Mouse (Mus musculus) common myeloid progenitor, adult 5-6 weeks (primary cell): ENCODE data around the gene Prss16. TPM values are rescaled to one million over a fixed set of nuclear protein-coding genes. Genes with fewer than 3 reads are reported as not detected.

Experiments
- ATAC-seq: replicated peaks from 2 replicates; pipeline ENCODE4 v1.8.0; 2016; ENCODE audit warnings: low read depth, mild to moderate bottlenecking, moderate TSS enrichment, inconsistent platforms; ENCODE audit not compliant: poor library complexity, severe bottlenecking
- total RNA-seq: library from RNA; stranded (forward); fragments of 200-1000, 187-1606 nt; gene quantifications from 2 replicates; pipeline ENCODE4 v1.2.3, GENCODE M21; 2017

Prss16 gene
- total RNA-seq, 1 experiment from 2014 or later: 5.5 TPM

DNA sequence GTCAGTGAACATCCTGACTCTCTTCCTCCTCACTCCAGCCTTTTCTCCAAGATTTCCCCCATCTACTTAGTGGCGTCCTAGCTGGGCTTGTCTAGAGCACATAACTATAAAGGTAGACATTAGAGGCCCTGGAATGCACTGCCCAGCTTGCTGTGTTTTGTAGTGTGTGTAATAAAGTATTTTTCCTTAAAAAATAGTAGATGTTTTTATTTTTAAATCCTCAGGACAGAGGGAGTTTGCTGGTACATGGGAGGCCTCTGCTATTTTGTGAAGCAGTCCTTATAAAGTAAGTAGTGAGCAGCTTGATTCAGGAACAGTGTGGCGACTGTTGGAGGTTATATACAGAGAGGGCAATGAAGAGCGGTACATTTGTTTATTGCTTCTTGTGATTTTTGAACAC is 835 bp downstream of the Prss16 start:
- no peak for ATAC-seq

DNA sequence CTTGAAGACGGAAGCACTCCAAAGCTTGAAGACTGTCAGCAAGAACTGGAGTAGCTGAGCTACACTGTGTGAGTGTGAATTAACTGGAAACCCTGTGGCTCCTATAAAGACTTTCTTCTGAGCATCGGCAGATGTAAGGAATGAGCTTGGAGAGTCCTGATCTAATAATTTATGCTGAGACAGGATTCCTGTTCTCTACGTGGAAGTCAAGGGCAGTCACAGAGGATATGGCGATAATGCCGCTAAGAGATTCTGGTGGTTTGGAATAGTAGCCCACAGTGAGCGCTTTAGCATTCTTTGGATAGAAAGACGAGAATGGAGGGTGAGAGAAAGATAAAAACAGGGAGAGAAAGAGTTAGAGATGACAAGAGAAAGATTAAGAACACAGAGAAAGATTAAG is 1.7 kb downstream of the Prss16 start:
- ATAC-seq: no peak

DNA sequence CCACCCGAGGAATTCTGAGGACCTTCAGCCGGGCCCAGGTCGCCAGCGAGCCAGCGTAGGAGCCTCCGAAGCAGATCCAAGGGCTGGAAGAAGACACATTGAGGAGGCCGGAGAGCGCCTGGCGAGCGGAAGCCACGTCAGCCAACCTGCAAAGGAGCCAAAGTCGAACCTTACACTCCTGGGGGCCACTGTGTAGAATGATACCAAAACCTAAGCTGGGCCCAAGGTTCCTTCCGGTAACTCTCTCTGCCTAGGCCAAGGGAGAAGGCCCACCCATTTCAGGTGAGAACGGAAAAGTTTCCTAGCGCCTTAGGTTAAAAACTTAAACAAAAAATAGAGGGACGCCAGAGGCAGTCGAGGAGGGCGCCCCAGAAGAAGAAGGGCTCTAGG is 2.4 kb downstream of the Prss16 start:
- no peak for ATAC-seq

DNA sequence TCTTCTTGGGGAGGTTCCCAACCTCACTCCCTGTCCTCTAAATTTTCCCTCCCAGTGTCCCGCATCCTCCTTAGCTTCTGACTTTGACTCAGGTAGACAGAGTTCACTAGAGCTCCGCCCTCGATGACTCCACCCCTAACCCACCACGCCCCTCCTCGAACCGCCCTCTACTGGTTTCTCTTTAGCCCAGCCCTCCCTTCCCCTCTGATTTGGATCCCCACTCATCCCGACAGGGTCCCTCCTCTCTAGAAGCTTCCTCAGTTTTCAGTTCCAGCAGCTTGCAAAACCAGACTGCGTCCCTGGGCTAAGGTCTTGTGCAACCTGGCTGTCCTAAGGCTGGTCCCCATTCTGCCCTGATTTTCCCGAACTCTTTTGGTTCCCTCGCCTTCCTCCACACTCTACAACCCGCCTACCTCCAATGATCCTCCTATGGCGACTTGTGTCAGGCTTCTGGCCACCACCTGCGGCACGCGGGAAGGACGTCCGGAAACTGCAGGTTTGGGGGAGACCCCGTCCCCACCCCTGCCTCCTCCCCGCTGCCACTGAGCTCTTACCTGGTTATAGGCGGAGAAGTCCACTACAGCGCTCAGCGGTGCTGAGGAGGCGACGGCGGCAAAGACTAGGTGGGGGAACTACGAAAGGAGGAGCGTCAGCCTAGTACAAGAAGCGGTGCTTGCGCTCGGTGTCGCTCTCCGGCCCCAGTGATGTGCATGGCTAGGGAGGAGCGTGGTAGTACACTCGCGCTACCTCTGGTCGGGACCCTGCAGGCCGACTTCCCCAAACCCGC is 3.0 kb downstream of the Prss16 start:
- ATAC-seq: peak; percentile 30

DNA sequence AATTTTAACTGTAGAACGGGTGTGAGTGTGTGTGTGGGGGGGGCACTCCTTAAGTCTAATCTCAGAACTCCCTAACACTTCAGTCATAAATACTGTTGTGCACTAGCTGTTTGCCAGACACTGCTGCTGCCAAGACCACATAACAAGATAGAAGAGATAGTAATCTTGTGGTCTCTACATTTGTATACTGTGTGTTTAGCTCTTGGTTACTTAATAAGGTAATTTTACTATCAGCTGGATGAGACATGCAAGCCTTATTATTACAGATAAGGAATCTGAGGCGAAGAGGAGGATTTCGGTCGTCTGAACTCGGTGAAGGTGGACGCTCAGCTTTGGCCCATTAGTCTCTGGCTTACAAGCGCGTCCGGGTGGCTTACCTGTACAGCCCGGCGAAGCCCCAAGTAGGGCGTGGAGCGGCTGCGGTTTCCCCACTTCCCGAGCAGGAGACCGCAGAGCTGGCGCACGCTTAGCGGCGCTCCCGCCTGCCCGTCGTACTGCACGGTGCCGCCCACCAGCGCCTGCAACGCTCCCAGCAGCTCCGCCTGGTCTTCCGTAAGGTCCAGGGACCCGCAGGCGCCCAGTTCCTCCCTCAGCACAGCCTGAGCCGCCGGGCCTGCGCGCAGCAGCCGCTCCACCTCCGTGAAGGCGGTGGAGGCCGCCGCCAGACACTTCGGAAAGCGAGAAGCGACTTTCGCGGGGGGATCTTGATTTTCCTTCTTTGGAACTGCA is 3.8 kb downstream of the Prss16 start:
- ATAC-seq: peak; percentile 48

DNA sequence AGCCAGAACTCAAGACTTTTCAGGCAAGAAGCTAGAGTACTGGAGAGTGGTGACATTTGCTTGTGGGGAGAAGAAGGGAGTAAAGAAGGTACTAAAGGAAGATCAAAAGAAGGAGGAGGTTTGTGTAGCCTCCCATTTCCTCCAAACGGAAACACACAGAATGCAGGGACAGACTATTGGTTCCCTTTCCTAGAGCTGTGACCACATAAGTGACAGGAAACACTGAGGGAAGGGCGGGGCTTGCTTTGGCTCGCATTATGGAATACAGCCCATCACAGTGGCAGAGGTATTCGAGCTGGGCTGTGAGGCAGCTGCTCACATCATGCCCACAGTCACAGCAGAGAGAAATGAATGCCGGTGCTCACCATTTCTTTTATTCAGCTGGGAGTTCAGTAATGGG is 7.7 kb downstream of the Prss16 start:
- peak; percentile 71 for ATAC-seq

DNA sequence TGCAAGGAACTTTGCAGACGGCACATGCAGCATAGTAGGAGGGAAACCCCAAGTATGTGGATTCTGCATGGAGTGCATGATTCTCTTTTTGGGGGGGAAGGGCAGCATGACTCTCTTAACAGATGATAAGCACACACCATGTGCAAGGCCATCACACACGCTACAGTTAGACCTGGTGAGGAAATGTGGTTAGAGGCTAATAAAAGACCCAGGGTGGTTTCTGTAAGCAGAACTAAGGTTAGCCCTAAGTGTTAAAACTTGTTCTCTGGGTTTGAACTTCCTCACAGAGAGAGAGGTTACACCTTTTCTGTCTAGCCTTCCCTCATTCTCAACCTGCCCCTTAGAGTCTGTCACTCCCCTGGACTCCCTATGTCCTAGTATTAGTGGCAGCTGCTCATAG is 8.2 kb downstream of the Prss16 start:
- ATAC-seq: peak; percentile 49

DNA sequence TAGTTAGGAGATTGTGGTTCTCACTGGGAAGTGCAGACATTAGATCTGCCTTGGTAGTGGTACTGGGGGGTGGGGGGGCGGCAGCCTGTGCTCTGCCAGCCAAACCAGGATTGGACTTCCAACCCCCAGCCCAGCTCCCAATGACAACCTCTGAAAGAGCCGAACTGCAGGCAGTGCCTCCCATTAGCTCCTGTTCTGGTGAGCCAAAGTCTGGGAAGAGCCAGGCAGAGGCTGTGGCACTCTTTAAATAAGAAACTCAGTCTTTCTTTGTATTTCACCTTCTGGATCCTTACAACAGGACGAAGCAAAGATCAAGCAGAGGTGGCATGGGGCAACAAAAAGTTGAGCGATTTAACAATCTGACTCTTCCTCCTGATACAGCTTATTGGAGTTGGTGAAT is 10.4 kb downstream of the Prss16 start:
- no peak for ATAC-seq

DNA sequence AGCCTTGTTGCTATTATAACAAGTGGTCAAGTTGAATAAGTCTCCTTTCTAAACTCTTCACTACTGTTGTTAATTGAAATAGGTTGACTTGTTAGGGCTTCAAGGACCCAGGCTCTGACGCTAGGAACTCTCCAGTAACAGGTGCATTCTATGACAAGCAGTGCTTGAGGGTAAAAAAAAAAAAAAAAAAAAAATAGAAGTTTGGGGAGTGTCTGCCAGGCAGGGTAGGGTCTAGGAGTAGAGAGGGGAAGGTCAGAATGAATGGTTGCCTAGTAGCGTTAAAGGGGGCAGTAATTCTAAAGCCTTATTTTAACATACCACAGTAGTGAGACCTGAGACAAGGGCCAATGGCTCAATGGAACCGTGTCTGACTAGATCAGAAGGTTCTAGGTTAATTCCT is 11.1 kb downstream of the Prss16 start:
- ATAC-seq: no peak

DNA sequence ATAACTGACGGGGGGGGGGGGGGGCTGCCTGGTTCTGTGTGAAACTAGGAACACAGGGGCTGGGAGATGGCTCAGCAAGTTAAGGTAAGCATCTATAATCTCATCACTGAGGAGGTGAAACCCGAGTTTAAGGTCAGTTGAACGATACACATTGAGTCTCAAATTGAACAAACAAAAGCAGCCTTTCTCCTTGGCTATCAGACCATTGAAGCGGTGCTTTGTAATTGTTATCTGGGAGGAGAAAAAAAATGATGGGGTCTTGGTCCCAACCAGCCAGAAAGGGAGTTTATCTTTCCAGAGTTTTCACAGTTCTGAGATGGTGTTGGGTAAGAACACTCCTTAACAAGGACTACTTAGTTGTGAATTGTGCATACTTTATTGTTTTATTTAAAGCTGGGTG is 11.7 kb downstream of the Prss16 start:
- no peak for ATAC-seq

DNA sequence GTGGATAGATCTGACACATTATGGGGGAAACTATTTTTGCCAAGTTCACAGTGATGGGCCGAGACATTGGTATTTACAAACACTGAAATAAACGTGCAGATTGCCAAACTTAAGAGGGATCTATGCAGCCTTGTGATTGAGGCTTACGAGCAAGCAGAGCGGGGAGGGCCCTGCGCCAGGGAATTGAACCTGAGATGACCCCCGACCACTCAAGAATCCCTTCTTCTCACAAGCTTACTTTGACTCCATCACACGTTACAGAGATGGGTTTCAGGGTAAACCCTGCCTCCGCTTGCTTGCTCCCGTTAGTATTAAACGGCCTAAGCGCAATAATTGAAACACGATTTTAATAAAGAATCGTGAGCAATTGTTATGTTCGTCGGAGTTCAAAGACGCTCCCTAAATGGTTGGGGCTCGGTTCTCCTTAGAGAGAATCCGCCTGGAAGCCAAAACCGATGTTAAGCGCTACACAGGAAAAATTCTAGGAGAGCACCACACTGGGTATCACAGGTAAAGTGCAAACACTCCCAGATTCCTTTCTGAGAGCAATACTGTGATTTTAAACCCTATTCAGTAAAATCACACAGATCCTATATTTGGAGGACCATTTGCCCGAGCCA is 12.2 kb downstream of the Prss16 start:
- ATAC-seq: no peak

DNA sequence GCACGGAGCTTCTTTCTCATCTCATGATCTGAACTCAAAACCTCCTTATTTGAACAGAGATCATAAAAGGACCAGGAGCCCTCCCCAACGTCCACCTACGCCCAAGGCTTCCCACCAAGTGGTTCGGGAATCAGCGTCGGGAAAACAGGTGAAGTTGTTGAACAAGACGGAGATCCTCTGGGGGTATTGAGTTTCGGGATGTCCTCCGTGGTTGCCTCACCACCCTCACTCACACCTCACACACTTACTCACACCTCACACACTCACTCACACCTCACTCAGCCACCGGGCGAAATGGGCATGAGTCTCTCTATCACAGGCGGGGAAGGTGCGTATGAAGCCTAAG is 12.7 kb downstream of the Prss16 start:
- no peak for ATAC-seq

DNA sequence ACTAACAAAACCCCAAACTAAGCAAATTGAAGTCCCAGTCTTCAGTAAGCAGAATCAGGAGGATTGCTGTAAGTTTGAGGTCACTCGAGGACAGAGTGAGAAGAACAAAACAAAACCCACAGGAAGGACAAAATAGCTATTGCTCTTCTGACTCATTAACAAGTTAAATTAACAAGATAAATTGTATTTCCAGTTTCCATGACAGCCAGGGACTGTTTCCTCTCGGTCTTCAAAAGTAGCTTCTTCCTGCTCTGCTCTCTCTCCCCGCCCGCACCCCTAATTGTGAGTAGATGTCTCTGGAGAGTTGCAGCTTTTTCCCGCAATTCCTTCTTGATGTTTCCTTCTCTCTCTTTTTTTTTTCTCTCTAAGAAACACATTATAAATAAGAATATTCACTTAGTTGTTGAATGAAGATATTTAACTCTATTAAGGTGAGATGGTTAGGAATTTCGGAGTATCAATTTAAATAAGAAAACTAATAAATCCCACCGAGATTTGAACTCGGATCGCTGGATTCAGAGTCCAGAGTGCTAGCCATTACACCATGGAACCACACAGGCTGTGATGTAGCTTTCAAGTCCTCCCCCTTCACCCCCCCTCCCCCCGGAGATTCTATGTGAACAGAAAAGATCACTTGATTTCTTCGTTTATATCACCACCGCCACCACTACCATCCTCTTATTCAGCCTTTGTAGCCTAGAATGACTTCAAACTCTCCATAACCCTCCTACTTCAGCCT is 13.3 kb downstream of the Prss16 start:
- peak; percentile 27; the same call in 1 of the 2 replicates for ATAC-seq

DNA sequence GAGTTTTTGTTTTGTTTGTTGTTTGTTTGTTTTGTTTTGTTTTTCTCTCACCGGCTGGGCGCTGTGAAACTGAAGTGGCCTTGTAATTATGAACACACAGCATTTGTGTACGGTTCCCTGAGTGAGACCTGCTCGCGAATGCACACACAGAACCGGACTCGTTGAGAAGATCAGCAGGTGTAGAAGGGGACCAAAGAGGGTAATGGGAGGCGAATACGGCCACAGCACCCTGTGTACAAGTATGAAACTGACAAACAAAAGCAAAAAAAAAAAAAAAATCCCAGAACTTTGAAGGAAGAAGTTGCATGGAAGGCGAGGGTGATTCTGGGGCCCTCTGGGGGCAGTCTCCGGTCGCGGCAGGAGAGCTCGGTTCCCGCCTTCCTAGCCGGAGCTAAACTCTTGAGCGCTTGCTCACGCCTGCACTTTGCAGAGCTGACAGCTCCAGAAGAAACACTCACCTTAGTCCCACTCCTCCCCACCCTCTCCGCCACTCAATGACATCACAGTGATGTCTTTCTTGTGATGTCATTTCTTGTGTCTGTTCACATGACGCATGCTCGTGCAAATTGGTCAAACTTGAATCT is 14.1 kb downstream of the Prss16 start:
- ATAC-seq: peak; percentile 63

DNA sequence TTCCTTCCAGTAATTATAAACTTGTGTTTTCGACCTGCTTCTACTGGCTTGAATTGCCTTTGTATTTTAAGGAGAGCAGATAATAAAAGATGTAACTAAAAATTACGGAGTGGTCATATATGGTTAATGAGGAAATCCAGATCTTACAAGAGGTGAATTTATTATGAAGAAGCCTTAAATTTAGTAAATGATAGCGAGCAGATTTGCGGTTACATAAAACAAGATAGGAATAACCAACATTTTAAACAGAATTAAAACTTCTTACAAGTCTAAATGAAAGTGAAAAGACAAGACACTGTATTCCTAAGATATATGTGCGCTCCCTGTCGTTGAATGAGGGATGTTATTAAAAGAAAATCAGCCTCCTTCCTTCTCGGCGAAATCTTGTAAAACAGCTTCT is 14.6 kb downstream of the Prss16 start:
- no peak for ATAC-seq

DNA sequence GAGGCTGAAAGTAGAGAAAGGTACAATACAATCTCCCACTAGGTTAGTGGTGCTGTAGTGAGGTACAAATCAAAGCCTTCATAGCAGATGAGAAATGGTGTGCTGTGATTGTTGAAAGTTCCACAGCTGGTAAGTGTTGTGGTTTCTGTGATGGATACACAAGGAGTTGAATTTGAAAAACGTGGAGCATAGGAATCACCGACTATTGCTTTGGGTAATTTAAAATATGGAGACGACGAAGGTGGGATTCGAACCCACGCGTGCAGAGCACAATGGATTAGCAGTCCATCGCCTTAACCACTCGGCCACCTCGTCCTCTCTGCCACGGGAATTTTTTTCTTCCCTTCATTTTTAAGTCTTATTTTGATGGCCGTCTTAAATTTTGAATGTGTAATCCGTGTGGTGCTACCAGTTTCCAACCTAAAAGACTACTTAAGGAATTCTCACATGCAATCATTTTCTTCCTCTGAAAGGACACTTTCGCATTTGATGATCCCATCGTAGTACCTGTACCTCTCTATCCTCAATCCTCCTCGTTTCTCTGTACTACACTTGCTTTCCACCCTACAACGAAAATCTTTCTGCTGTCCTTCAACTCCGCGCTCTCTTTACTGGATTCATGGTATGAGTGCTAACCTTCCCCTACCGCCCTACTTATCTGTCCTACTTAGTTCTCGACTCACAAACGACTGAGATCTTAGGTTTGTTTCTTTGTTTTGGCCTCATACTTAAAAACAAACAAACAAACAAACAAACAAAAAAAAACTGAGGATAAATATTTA is 15.4 kb downstream of the Prss16 start:
- no peak for ATAC-seq

DNA sequence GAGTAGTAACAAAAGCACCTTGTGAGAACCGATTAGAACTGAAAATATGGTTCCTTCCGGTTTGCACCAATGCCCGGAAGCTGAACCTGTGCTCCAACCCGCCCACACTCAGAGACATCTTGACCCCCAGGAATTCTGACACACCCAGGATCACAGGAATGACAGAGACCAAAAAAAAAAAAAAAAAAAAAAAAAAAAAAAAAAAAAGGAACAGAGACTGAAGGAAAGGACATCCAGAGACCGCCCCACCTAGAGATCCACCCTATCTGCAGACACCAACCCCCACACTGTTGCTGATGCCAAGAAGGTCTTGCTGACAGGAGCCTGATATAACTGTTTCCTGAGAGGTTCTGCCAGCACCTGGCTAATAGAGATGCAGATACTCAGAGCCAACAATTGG is 17.0 kb downstream of the Prss16 start:
- ATAC-seq: no peak

DNA sequence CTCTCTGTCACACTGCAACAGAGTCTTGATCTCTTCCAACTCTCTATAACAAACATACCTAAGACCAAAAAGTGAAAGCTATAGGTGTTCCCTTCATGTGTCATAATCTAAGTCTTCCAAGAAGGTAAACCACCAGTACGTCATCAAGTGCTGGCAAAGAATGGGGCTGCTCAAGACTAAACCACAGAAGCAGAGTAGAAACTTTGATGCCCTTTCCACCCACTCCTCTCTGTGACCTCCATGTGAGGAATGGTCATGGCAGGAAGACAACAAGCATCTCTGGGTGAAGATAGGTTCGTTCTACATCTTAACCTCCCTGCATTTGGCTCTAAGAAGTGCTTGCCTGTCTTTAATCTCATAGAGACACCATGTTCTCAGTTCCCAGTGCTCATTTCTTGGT is 25.1 kb downstream of the Prss16 start:
- no peak for ATAC-seq

DNA sequence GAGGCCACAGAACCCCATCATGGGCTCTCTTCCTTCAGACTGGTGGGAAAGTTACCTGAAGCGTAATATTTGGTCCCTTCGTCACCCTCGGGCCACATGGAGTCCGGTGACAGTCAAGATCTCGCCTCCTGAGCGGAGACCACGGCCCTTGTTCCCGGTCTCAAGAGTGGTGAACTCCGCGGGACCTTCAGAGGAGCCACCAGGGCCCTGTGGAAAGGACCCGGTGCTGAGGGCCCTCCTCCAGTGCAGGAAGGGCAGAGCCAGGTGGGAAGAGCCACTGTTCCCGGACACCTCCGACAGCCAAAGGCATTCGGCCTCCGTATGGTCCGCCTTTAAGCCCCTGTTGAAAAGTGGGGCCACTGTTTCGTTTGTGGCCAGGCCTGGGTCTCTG is 27.7 kb downstream of the Prss16 start:
- ATAC-seq: no peak
